In the genomic region with DNA sequence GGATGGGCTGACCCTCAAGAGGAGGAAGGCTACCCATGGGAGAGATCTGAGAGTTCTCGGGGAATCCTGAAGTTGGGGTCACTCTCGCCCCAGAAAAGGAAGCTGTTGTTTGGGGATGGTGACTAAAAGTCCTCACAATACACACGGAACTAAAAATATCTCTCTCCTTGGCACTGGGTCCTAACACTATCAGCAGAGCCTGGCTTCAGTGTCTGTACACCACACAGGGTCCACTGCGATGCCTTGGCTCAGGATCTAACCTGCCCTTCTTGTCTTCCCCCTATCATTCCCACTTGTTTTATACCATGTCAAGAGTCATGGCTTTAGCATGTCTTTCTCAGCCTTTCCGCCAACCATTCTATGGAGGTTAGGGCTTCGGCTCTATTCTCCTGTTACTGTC, we compare ENCODE assay signal across 18 mouse cellular contexts.
DNase-seq lines count a peak whose midpoint lies in the region; ATAC-seq and TF ChIP-seq lines count a peak whose summit lies in the region.
"Had no signal": no experiment of that assay in that cellular context is flagged by ENCODE, and none has a peak within 500 bp of the region (broad histone marks: within the 10 kb centered on the region; RNA-seq: fewer than 3 reads in every experiment).

No protein-coding gene starts in this region.

- DNase-seq in liver, embryonic 11.5 days (ENCODE audit: low spot score): no peak
- DNase-seq in liver: no peak
- no peak for DNase-seq in right cerebral cortex, postnatal 4 days
- DNase-seq: adrenal gland, adult 2 months; cerebellum, adult 9-10 months; kidney, adult 9 months; kidney, postnatal 4 days; right cerebral cortex, adult 18-20 months had no signal

- no peaks in the 10 kb centered on the region for H3K36me3 ChIP-seq in liver, embryonic 11.5 days (ENCODE audit: control insufficient read depth, insufficient read depth, low read length)
- H3K36me3 ChIP-seq in heart, embryonic 16.5 days (ENCODE audit: control insufficient read depth, insufficient read depth): no peaks in the 10 kb centered on the region
- H3K36me3 ChIP-seq in small intestine, adult 2 months (ENCODE audit: control insufficient read depth, insufficient read depth, low read length): no peaks in the 10 kb centered on the region
- no peaks in the 10 kb centered on the region for H3K36me3 ChIP-seq in hindbrain, embryonic 12.5 days
- H3K36me3 ChIP-seq: G1E; limb, embryonic 12.5 days had no signal

- no peak overlapping the region for H3K9ac ChIP-seq in liver, embryonic 11.5 days (ENCODE audit: low read depth, low read length)
- H3K9ac ChIP-seq in heart, embryonic 16.5 days (ENCODE audit: low read length): no peak overlapping the region; the same call in 1 of the 2 replicates
- no peak overlapping the region for H3K9ac ChIP-seq in hindbrain, embryonic 12.5 days
- H3K9ac ChIP-seq: forebrain, embryonic 13.5 days; limb, embryonic 12.5 days; lung, embryonic 14.5 days had no signal

- no peak overlapping the region for H3K4me2 ChIP-seq in liver, embryonic 11.5 days
- peak overlapping the region; percentile 44 for H3K4me2 ChIP-seq in heart, embryonic 16.5 days (ENCODE audit: low read depth, low read length)
- H3K4me2 ChIP-seq in hindbrain, embryonic 12.5 days (replicated peaks): no peak overlapping the region
- H3K4me2 ChIP-seq: forebrain, embryonic 13.5 days; limb, embryonic 12.5 days; lung, embryonic 14.5 days; midbrain, embryonic 11.5 days had no signal

- TF ChIP-seq POLR2A in small intestine, adult 2 months (IDR thresholded peaks at IDR 0.05; ENCODE audit: low read depth, low read length): no peak

- no peak for TF ChIP-seq CTCF in small intestine, adult 2 months (IDR thresholded peaks at IDR 0.05; ENCODE audit: extremely low read depth, insufficient read length, insufficient replicate concordance, low read depth, low read length)

- 79% methylated on average over 6 of the region's 6 CpGs for WGBS in liver, embryonic 11.5 days
- WGBS in heart, embryonic 16.5 days: 47% methylated on average over 6 of the region's 6 CpGs
- WGBS in small intestine, adult 2 months: 83% methylated on average over 6 of the region's 6 CpGs
- 97% methylated on average over 6 of the region's 6 CpGs for WGBS in hindbrain, embryonic 12.5 days

- H3K4me3 ChIP-seq in liver, embryonic 11.5 days (ENCODE audit: low read depth, low read length): no peak overlapping the region
- no peak overlapping the region for H3K4me3 ChIP-seq in heart, embryonic 16.5 days (ENCODE audit: low read length)
- no peak overlapping the region for H3K4me3 ChIP-seq in small intestine, adult 2 months (ENCODE audit: low read depth, low read length)
- no peak overlapping the region for H3K4me3 ChIP-seq in hindbrain, embryonic 12.5 days
- H3K4me3 ChIP-seq: forebrain, embryonic 13.5 days; left cerebral cortex, adult 2 months; limb, embryonic 12.5 days had no signal

- H3K4me1 ChIP-seq in liver, embryonic 11.5 days (replicated peaks; ENCODE audit: control insufficient read depth, insufficient read depth, low read length): peaks cover 14% of the 10 kb centered on the region
- peaks cover 18% of the 10 kb centered on the region for H3K4me1 ChIP-seq in heart, embryonic 16.5 days (ENCODE audit: control insufficient read depth, insufficient read depth, low read length)
- H3K4me1 ChIP-seq in small intestine, adult 2 months (ENCODE audit: control insufficient read depth, insufficient read depth, insufficient read length, low read length): peaks cover 12% of the 10 kb centered on the region; the same call in 1 of the 2 replicates
- no peaks in the 10 kb centered on the region for H3K4me1 ChIP-seq in hindbrain, embryonic 12.5 days
- H3K4me1 ChIP-seq: forebrain, embryonic 13.5 days had no signal

- no peaks in the 10 kb centered on the region for H3K9me3 ChIP-seq in liver, embryonic 11.5 days (ENCODE audit: control insufficient read depth, low read length)
- H3K9me3 ChIP-seq in heart, embryonic 16.5 days (replicated peaks; ENCODE audit: control insufficient read depth, low read length): no peaks in the 10 kb centered on the region
- H3K9me3 ChIP-seq in hindbrain, embryonic 12.5 days (replicated peaks): no peaks in the 10 kb centered on the region
- H3K9me3 ChIP-seq: forebrain, embryonic 13.5 days; G1E; limb, embryonic 12.5 days had no signal

- no peaks in the 10 kb centered on the region for H3K27me3 ChIP-seq in liver, embryonic 11.5 days (replicated peaks; ENCODE audit: control insufficient read depth, insufficient read depth, low read length)
- H3K27me3 ChIP-seq in heart, embryonic 16.5 days (ENCODE audit: control insufficient read depth, insufficient read depth, low read length): no peaks in the 10 kb centered on the region
- no peaks in the 10 kb centered on the region for H3K27me3 ChIP-seq in small intestine, adult 2 months (ENCODE audit: control insufficient read depth, insufficient read depth, low read length)
- no peaks in the 10 kb centered on the region for H3K27me3 ChIP-seq in hindbrain, embryonic 12.5 days
- H3K27me3 ChIP-seq: forebrain, embryonic 13.5 days had no signal

- peak overlapping the region; percentile 34; the same call in 1 of the 2 replicates for H3K27ac ChIP-seq in liver, embryonic 11.5 days (ENCODE audit: low read depth, low read length)
- peak overlapping the region; percentile 46 for H3K27ac ChIP-seq in heart, embryonic 16.5 days (ENCODE audit: low read length)
- peak overlapping the region; percentile 17; the same call in 1 of the 2 replicates for H3K27ac ChIP-seq in small intestine, adult 2 months (ENCODE audit: insufficient read depth, low read depth, low read length)
- H3K27ac ChIP-seq in hindbrain, embryonic 12.5 days: no peak overlapping the region
- H3K27ac ChIP-seq: forebrain, embryonic 13.5 days; limb, embryonic 12.5 days had no signal

- no peak for ATAC-seq in liver, embryonic 11.5 days (replicated peaks; ENCODE audit: low FRiP score)
- ATAC-seq in granulocyte monocyte progenitor cell, adult 5-6 weeks (replicated peaks; ENCODE audit: poor library complexity, severe bottlenecking): 0 out of 2 replicates have a peak, but pooled peaks have one; percentile 22
- peak; percentile 62 for ATAC-seq in heart, embryonic 16.5 days (replicated peaks; ENCODE audit: extremely low read depth, insufficient read depth, low FRiP score)
- no peak for ATAC-seq in hindbrain, embryonic 12.5 days (ENCODE audit: low FRiP score)
- ATAC-seq: forebrain, embryonic 13.5 days had no signal

Comparison
In these comparisons a context has a peak if more than half of its experiments do, and no peak if none do; other contexts are left out.
1. ATAC-seq: peak in granulocyte monocyte progenitor cell, adult 5-6 weeks (single experiment) and heart, embryonic 16.5 days (single experiment); none in liver, embryonic 11.5 days (single experiment) and hindbrain, embryonic 12.5 days (single experiment).